Mouse (Mus musculus): ENCODE measurements around the gene 6430571L13Rik.

DNA sequence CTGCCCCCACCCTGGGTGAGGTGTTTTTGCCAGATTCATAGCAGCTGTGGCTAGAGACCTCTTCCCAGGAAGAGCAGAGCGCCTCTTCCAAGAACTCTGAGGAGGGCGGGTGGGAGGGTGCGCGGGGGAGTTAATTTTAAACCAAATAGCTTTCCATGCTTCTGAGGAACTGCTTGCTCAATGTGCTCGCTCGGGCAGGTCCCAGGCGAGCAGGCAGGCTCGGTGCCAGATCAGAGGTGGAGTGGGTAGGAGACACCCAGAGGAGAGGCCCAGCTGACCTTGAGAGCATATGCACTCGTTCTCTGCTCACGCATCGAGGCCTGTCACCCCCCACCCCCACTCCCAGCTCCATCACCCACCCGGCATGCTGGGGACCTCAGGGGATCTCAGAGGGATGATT is 32.5 kb upstream of the 6430571L13Rik start:
- TF ChIP-seq POLR2A (IDR thresholded peaks at IDR 0.05; ENCODE audit: control insufficient read depth, extremely low read depth, insufficient read depth, low read length, poor library complexity) = no peak
- no peak for TF ChIP-seq CTCF (IDR thresholded peaks at IDR 0.05; ENCODE audit: borderline replicate concordance, control insufficient read depth, extremely low read depth, insufficient read depth, low read length, poor library complexity)
